Mouse (Mus musculus) MEL (cell line): ENCODE results near the gene Spata21. TPM values are rescaled to one million over a fixed set of nuclear protein-coding genes. Genes with fewer than 3 reads are reported as not detected.
A peak's percentile ranks its signal among the peaks of the same experiment; 100 is the strongest.
"Not testable (repeated sequence)": the region's sequence is repeated elsewhere in the genome, so short reads cannot be mapped to it uniquely, and the experiment has no call there.

ENCODE experiments used
- DNase-seq: peaks from one replicate; pipeline ENCODE4 v3.0.0; 2011; ENCODE audit warnings: low read depth, low spot score
- H3K27ac ChIP-seq: 2 replicates; pipeline ENCODE4 v1.5.1; 2012; ENCODE audit warnings: low read depth, mild to moderate bottlenecking, control low read depth, low read length, moderate library complexity; ENCODE audit not compliant: control insufficient read depth
- H3K27me3 ChIP-seq, 2 experiments: fragments of 150-350 bp in 1 of 2; sonication (generic) in 1 of 2; 2 replicates each; pipeline ENCODE4 v1.6.1; 2012; ENCODE audit warnings: low read length in 2 of 2, mild to moderate bottlenecking in 2 of 2, improper control_type of control experiment in 1 of 2, moderate library complexity in 1 of 2; ENCODE audit not compliant: insufficient read depth in 2 of 2, control insufficient read depth in 1 of 2
- H3K36me3 ChIP-seq, 2 experiments: 2 replicates each; pipeline ENCODE4 v1.6.1; 2012 to 2014; ENCODE audit warnings: low read length in 2 of 2, improper control_type of control experiment in 1 of 2, inconsistent platforms in 1 of 2, mild to moderate bottlenecking in 1 of 2; ENCODE audit not compliant: insufficient read depth in 2 of 2, control insufficient read depth in 1 of 2
- H3K4me1 ChIP-seq, 2 experiments: fragments of 150-350 bp in 1 of 2; sonication (generic) in 1 of 2; 2 replicates each; pipeline ENCODE4 v1.6.1; 2012; ENCODE audit warnings: low read length in 2 of 2, improper control_type of control experiment in 1 of 2, mild to moderate bottlenecking in 1 of 2; ENCODE audit not compliant: insufficient read depth in 2 of 2, control insufficient read depth in 1 of 2
- H3K4me3 ChIP-seq, 2 experiments: fragments of 150-350 bp in 1 of 2; sonication (generic) in 1 of 2; 2 replicates each; pipeline ENCODE4 v1.5.1; 2012; ENCODE audit warnings: low read depth in 2 of 2, low read length in 2 of 2, mild to moderate bottlenecking in 2 of 2, moderate library complexity in 2 of 2, control low read depth in 1 of 2, improper control_type of control experiment in 1 of 2; ENCODE audit not compliant: control insufficient read depth in 1 of 2, insufficient read depth in 1 of 2
- H3K79me2 ChIP-seq: 2 replicates; pipeline ENCODE4 v1.6.1; 2012; ENCODE audit warnings: mild to moderate bottlenecking, low read length, moderate library complexity; ENCODE audit not compliant: control insufficient read depth, poor library complexity, insufficient read depth
- H3K9ac ChIP-seq: 2 replicates; pipeline ENCODE4 v1.6.1; 2012; ENCODE audit warnings: low read depth, mild to moderate bottlenecking, control low read depth, low read length, moderate library complexity; ENCODE audit not compliant: control insufficient read depth, poor library complexity, severe bottlenecking
- H3K9me3 ChIP-seq: fragments of 150-350 bp; sonication (generic); replicated peaks from 2 replicates; pipeline ENCODE4 v1.6.1; 2012; ENCODE audit warnings: mild to moderate bottlenecking, low read length, improper control_type of control experiment, moderate library complexity; ENCODE audit not compliant: insufficient read depth
- BHLHE40 ChIP-seq: IDR thresholded peaks from 2 replicates; pipeline ENCODE4 v1.6.1; 2012; ENCODE audit warnings: low read depth, mild to moderate bottlenecking, inconsistent platforms, low read length, improper control_type of control experiment, borderline replicate concordance
- CHD1 ChIP-seq: IDR thresholded peaks from 2 replicates; pipeline ENCODE4 v1.6.1; 2012; ENCODE audit warnings: low read depth, mild to moderate bottlenecking, inconsistent platforms, low read length, improper control_type of control experiment
- CTCF ChIP-seq, 3 experiments: IDR thresholded peaks in 2 of 3; conservative IDR thresholded peaks in 1 of 3; 2 replicates each; pipeline ENCODE4 v1.5.1; 2011 to 2012; ENCODE audit warnings: low read length in 3 of 3, low read depth in 2 of 3, mild to moderate bottlenecking in 2 of 3, improper control_type of control experiment in 1 of 3, inconsistent platforms in 1 of 3, mixed read lengths in 1 of 3, moderate library complexity in 1 of 3; ENCODE audit not compliant: control insufficient read depth in 1 of 3, insufficient read depth in 1 of 3, poor library complexity in 1 of 3, severe bottlenecking in 1 of 3
- ELF1 ChIP-seq: IDR thresholded peaks from 2 replicates; pipeline ENCODE4 v1.6.1; 2014; ENCODE audit warnings: low read depth, mild to moderate bottlenecking, inconsistent platforms, low read length, improper control_type of control experiment, moderate library complexity
- EP300 ChIP-seq, 2 experiments: IDR thresholded peaks; 2 replicates each; pipeline ENCODE4 v1.6.1; 2011; ENCODE audit warnings: improper control_type of control experiment in 2 of 2, low read length in 2 of 2, low read depth in 1 of 2, mild to moderate bottlenecking in 1 of 2
- ETS1 ChIP-seq: IDR thresholded peaks from 2 replicates; pipeline ENCODE4 v1.6.1; 2012; ENCODE audit warnings: low read depth, mild to moderate bottlenecking, inconsistent platforms, low read length, improper control_type of control experiment, moderate library complexity
- JUND ChIP-seq: IDR thresholded peaks from 2 replicates; pipeline ENCODE4 v1.6.1; 2011; ENCODE audit warnings: low read depth, mild to moderate bottlenecking, improper control_type of control experiment, low read length
- MAFK ChIP-seq: IDR thresholded peaks from 2 replicates; pipeline ENCODE4 v1.6.1; 2011; ENCODE audit warnings: low read depth, mild to moderate bottlenecking, low read length, improper control_type of control experiment, borderline replicate concordance
- MEF2A ChIP-seq: IDR thresholded peaks from 2 replicates; pipeline ENCODE4 v1.6.1; 2014; ENCODE audit warnings: low read depth, mild to moderate bottlenecking, inconsistent platforms, low read length, improper control_type of control experiment; ENCODE audit not compliant: poor library complexity, insufficient replicate concordance, severe bottlenecking; ENCODE audit errors: extremely low read depth
- MYC ChIP-seq: IDR thresholded peaks from 2 replicates; pipeline ENCODE4 v1.6.1; 2011; ENCODE audit warnings: low read depth, mild to moderate bottlenecking, low read length, improper control_type of control experiment, moderate library complexity
- NELFE ChIP-seq: IDR thresholded peaks from 2 replicates; pipeline ENCODE4 v1.6.1; 2011; ENCODE audit warnings: low read depth, low read length, improper control_type of control experiment
- NRF1 ChIP-seq: IDR thresholded peaks from 2 replicates; pipeline ENCODE4 v1.6.1; 2014; ENCODE audit warnings: low read depth, mild to moderate bottlenecking, inconsistent platforms, low read length, improper control_type of control experiment, moderate library complexity; ENCODE audit not compliant: poor library complexity, insufficient read depth, severe bottlenecking
- POLR2A ChIP-seq, 2 experiments: IDR thresholded peaks; 2 replicates each; pipeline ENCODE4 v1.6.1; 2011 to 2012; ENCODE audit warnings: low read length in 2 of 2, mild to moderate bottlenecking in 2 of 2, control low read depth in 1 of 2, improper control_type of control experiment in 1 of 2, low read depth in 1 of 2, moderate library complexity in 1 of 2; ENCODE audit not compliant: control insufficient read depth in 1 of 2, insufficient read depth in 1 of 2, poor library complexity in 1 of 2
- POLR2AphosphoS2 ChIP-seq: IDR thresholded peaks from 2 replicates; pipeline ENCODE4 v1.6.1; 2011; ENCODE audit warnings: low read length, improper control_type of control experiment
- POLR2AphosphoS5 ChIP-seq: IDR thresholded peaks from 2 replicates; pipeline ENCODE4 v1.6.1; 2012; ENCODE audit warnings: low read depth, borderline replicate concordance, mild to moderate bottlenecking, inconsistent platforms, low read length, moderate library complexity, mixed read lengths
- RAD21 ChIP-seq: IDR thresholded peaks from 2 replicates; pipeline ENCODE4 v1.6.1; 2011; ENCODE audit warnings: mild to moderate bottlenecking, low read depth, low read length, improper control_type of control experiment
- RCOR1 ChIP-seq: IDR thresholded peaks from 2 replicates; pipeline ENCODE4 v1.6.1; 2012; ENCODE audit warnings: low read depth, mild to moderate bottlenecking, inconsistent platforms, low read length, improper control_type of control experiment
- SMC3 ChIP-seq: IDR thresholded peaks from 2 replicates; pipeline ENCODE4 v1.6.1; 2011; ENCODE audit warnings: low read depth, low read length, improper control_type of control experiment
- TAL1 ChIP-seq: IDR thresholded peaks from 2 replicates; pipeline ENCODE4 v1.6.1; 2012; ENCODE audit warnings: mild to moderate bottlenecking, inconsistent platforms, low read length, moderate library complexity, mixed read lengths
- TBP ChIP-seq: IDR thresholded peaks from 2 replicates; pipeline ENCODE4 v1.8.0; 2011; ENCODE audit warnings: low read depth, low read length, improper control_type of control experiment
- TCF12 ChIP-seq: IDR thresholded peaks from 2 replicates; pipeline ENCODE4 v1.6.1; 2014; ENCODE audit warnings: low read depth, mild to moderate bottlenecking, inconsistent platforms, low read length, improper control_type of control experiment, moderate library complexity
- USF1 ChIP-seq: IDR thresholded peaks from 2 replicates; pipeline ENCODE4 v1.6.1; 2014; ENCODE audit warnings: low read depth, mild to moderate bottlenecking, inconsistent platforms, low read length, improper control_type of control experiment, moderate library complexity
- ZKSCAN1 ChIP-seq: IDR thresholded peaks from 2 replicates; pipeline ENCODE4 v1.6.1; 2012; ENCODE audit warnings: low read depth, mild to moderate bottlenecking, inconsistent platforms, low read length, improper control_type of control experiment, moderate library complexity
- ZNF384 ChIP-seq: IDR thresholded peaks from 2 replicates; pipeline ENCODE4 v1.6.1; 2012; ENCODE audit warnings: low read depth, mild to moderate bottlenecking, inconsistent platforms, low read length, improper control_type of control experiment
- polyA plus RNA-seq, 2 experiments: library from polyadenylated mRNA; stranded (reverse) in 1 of 2; unstranded in 1 of 2; fragments of >175 nt in 1 of 2; fragments of >200 nt in 1 of 2; gene quantifications; 2 replicates each; pipeline versions ENCODE4 v1.2.1 to v1.2.4; 2012; ENCODE audit warnings: low replicate concordance in 2 of 2, low read depth in 1 of 2; ENCODE audit not compliant: insufficient read length in 2 of 2, insufficient read depth in 1 of 2, missing spikeins in 1 of 2
- total RNA-seq: library from RNA; depleted of rRNA; stranded (reverse); fragments of 300-350 nt; gene quantifications from 2 replicates; pipeline ENCODE4 v1.2.3, GENCODE M21; 2012

Gene Spata21
- total and polyA plus RNA-seq, 3 experiments = not detected

GRCm38 (mm10) chr4:141137740-141138139, 49.6 kb downstream of the Spata21 start:
- not testable (repeated sequence) for H3K27ac ChIP-seq
- peak overlapping the region in 1 of 2 experiments; percentile 94; a peak in 1 of 4 replicates for H3K4me3 ChIP-seq
- TF ChIP-seq ZNF384 = peak; percentile 52
- TF ChIP-seq, all 39 proteins: peak for 1; not testable (repeated sequence) for 38
- peak; percentile 40 for DNase-seq
- H3K9ac ChIP-seq, H3K9me3 ChIP-seq, H3K36me3 ChIP-seq, H3K27me3 ChIP-seq: not testable (repeated sequence)
- peaks cover 58% of the 10 kb centered on the region for H3K79me2 ChIP-seq
- peaks cover 0 to 14% of the 10 kb centered on the region in 2 experiments; a peak in 2 of 4 replicates for H3K4me1 ChIP-seq

GRCm38 (mm10) chr4:141138425-141139115, 50.4 kb downstream of the Spata21 start:
- no peaks in the 10 kb centered on the region for H3K27me3 ChIP-seq
- peaks cover 54% of the 10 kb centered on the region for H3K79me2 ChIP-seq
- H3K36me3 ChIP-seq = peaks cover 0 to 10% of the 10 kb centered on the region in 2 experiments; a peak in 3 of 4 replicates
- peaks cover 0 to 17% of the 10 kb centered on the region in 2 experiments; a peak in 2 of 4 replicates for H3K4me1 ChIP-seq
- 0 out of 2 replicates have a peak, but pooled peaks have one; percentile 21 for TF ChIP-seq RCOR1
- no peak for TF ChIP-seq CTCF (IDR thresholded peaks at IDR 0.05 in 2 of 3, conservative IDR thresholded peaks at IDR 0.05 in 1 of 3; ENCODE audit: control insufficient read depth in 1 of 3, insufficient read depth in 1 of 3, low read depth in 2 of 3, low read length in 3 of 3, poor library complexity in 1 of 3, severe bottlenecking in 1 of 3)
- no peak for TF ChIP-seq JUND
- no peak for TF ChIP-seq USF1
- TF ChIP-seq TCF12 = no peak
- no peak for TF ChIP-seq MEF2A
- 0 out of 4 replicates have a peak, but pooled peaks of 1 of the 2 experiments have one; percentile 18 for TF ChIP-seq EP300 (IDR thresholded peaks at IDR 0.05; ENCODE audit: low read depth in 1 of 2, low read length in 2 of 2)
- TF ChIP-seq NRF1 = no peak
- TF ChIP-seq TBP = peak; percentile 27; the same call in 1 of the 2 replicates
- no peak for TF ChIP-seq BHLHE40
- TF ChIP-seq ZKSCAN1 = no peak
- TF ChIP-seq ZNF384 = no peak
- no peak for TF ChIP-seq POLR2AphosphoS2
- TF ChIP-seq POLR2A (IDR thresholded peaks at IDR 0.05; ENCODE audit: control insufficient read depth in 1 of 2, insufficient read depth in 1 of 2, low read depth in 1 of 2, low read length in 2 of 2, poor library complexity in 1 of 2) = 0 out of 4 replicates have a peak, but pooled peaks of 1 of the 2 experiments have one; percentile 1
- TF ChIP-seq CHD1 = peak; percentile 54; the same call in 1 of the 2 replicates
- TF ChIP-seq SMC3 = no peak
- no peak for TF ChIP-seq TAL1
- no peak for TF ChIP-seq ETS1
- peak; percentile 76; the same call in 1 of the 2 replicates for TF ChIP-seq MAFK
- peak; percentile 61 for TF ChIP-seq MYC
- no peak for TF ChIP-seq ELF1
- TF ChIP-seq POLR2AphosphoS5 = no peak
- no peak for TF ChIP-seq RAD21
- TF ChIP-seq NELFE = no peak; the same call in 1 of the 2 replicates
- H3K4me3 ChIP-seq = peak overlapping the region; percentile 82 to 94
- no peaks in the 10 kb centered on the region for H3K9me3 ChIP-seq
- peak; percentile 73 for DNase-seq
- peak overlapping the region; percentile 91 for H3K27ac ChIP-seq
- H3K9ac ChIP-seq = peak overlapping the region; percentile 99
